Mouse (Mus musculus) neural tube, embryonic 14.5 days (tissue): ENCODE data around the gene Dennd2a. TPM values are rescaled to one million over a fixed set of nuclear protein-coding genes. Genes with fewer than 3 reads are reported as not detected.

Experiments used
- ATAC-seq: fragments of 200-750 bp; cut with Nextera tagmentation; 2 replicates; pipeline ENCODE4 v1.8.0; 2017; ENCODE audit warnings: low read depth, mild to moderate bottlenecking, moderate TSS enrichment, moderate library complexity
- H3K27ac ChIP-seq: fragments of 300-500 bp; sonication (generic); 2 replicates; pipeline ENCODE4 v1.5.1; 2014; ENCODE audit warnings: low read depth, mild to moderate bottlenecking, control low read depth, low read length, moderate library complexity, mixed read lengths
- H3K27me3 ChIP-seq: fragments of 300-500 bp; sonication (generic); 2 replicates; pipeline ENCODE4 v1.6.1; 2014; ENCODE audit warnings: low read length; ENCODE audit not compliant: control insufficient read depth, insufficient read depth
- H3K36me3 ChIP-seq: fragments of 300-500 bp; sonication (generic); 2 replicates; pipeline ENCODE4 v1.6.1; 2014; ENCODE audit warnings: low read length, mixed read lengths; ENCODE audit not compliant: control insufficient read depth, insufficient read depth
- H3K4me1 ChIP-seq: fragments of 300-500 bp; sonication (generic); 2 replicates; pipeline ENCODE4 v1.6.1; 2014; ENCODE audit warnings: low read length; ENCODE audit not compliant: control insufficient read depth, insufficient read depth
- H3K4me2 ChIP-seq: fragments of 300-500 bp; sonication (generic); 2 replicates; pipeline ENCODE4 v1.6.1; 2014; ENCODE audit warnings: mild to moderate bottlenecking, low read depth, low read length, control low read depth
- H3K4me3 ChIP-seq: fragments of 300-500 bp; sonication (generic); 2 replicates; pipeline ENCODE4 v1.5.1; 2014; ENCODE audit warnings: low read depth, low read length, control low read depth, mixed read lengths
- H3K9ac ChIP-seq: fragments of 300-500 bp; sonication (generic); replicated peaks from 2 replicates; pipeline ENCODE4 v1.6.1; 2014; ENCODE audit warnings: low read depth, mild to moderate bottlenecking, control low read depth, low read length, mixed read lengths
- H3K9me3 ChIP-seq: fragments of 300-500 bp; sonication (generic); 2 replicates; pipeline ENCODE4 v1.6.1; 2016; ENCODE audit warnings: low read length; ENCODE audit not compliant: control insufficient read depth
- WGBS: fragments of 180-500 bp; shearing (Covaris S2); extraction: QIAGEN DNeasy Blood & Tissue Kit; methylation state at CpG from one replicate; pipeline ENCODE4 v1.1.7; 2014; 5-methylcytosine and 5-hydroxymethylcytosine counted together
- polyA plus RNA-seq: library from polyadenylated mRNA; unstranded; fragments of >200 nt; fragmentation: Nextera tagmentation; extraction: Ambion mirVana; gene quantifications from 2 replicates; pipeline ENCODE4 v1.2.1, GENCODE M21; 2014

Dennd2a gene
- polyA plus RNA-seq, 1 experiment from 2014 or later: 20.1 TPM

- Histone ChIP-seq H3K27me3 (no peaks in the 10 kb centered on the region), H3K4me2 (no peak overlapping the region), H3K4me1 (peaks cover 35% of the 10 kb centered on the region), H3K27ac (peak overlapping the region; percentile 71), H3K4me3 (no peak overlapping the region), H3K36me3 (no peaks in the 10 kb centered on the region), H3K9me3 (no peaks in the 10 kb centered on the region), H3K9ac (no peak overlapping the region; the same call in 1 of the 2 replicates)
- no peak for ATAC-seq
- 23% methylated on average over 15 of the region's 15 CpGs for WGBS
These were observed 13.8 kb downstream of the Dennd2a start for GRCm38 (mm10) chr6:39543769-39544420.

GRCm38 (mm10) chr6:39542631-39543597, 14.8 kb downstream of the Dennd2a start:
- H3K9ac ChIP-seq: no peak overlapping the region; the same call in 1 of the 2 replicates

GRCm38 (mm10) chr6:39540563-39540962, 17.1 kb downstream of the Dennd2a start:
- H3K9ac ChIP-seq: no peak overlapping the region
- H3K4me3 ChIP-seq: no peak overlapping the region
- H3K36me3 ChIP-seq: no peaks in the 10 kb centered on the region
- no peaks in the 10 kb centered on the region for H3K9me3 ChIP-seq
- peak overlapping the region; percentile 50 for H3K27ac ChIP-seq
- H3K4me1 ChIP-seq: peaks cover 36% of the 10 kb centered on the region
- no peaks in the 10 kb centered on the region for H3K27me3 ChIP-seq
- 34% methylated on average over 2 of the region's 2 CpGs for WGBS
- no peak overlapping the region for H3K4me2 ChIP-seq
- ATAC-seq: no peak

More at GRCm38 (mm10) chr6:39542631-39543597, 14.8 kb downstream of the Dennd2a start:
- Histone ChIP-seq H3K27ac (peak overlapping the region; percentile 71), H3K9me3 (no peaks in the 10 kb centered on the region), H3K36me3 (no peaks in the 10 kb centered on the region), H3K4me2 (no peak overlapping the region), H3K27me3 (no peaks in the 10 kb centered on the region), H3K4me1 (peaks cover 36% of the 10 kb centered on the region), H3K4me3 (no peak overlapping the region)
- peak; percentile 81 for ATAC-seq
- WGBS: 20% methylated on average over 15 of the region's 15 CpGs

GRCm38 (mm10) chr6:39539679-39540155, 17.9 kb downstream of the Dennd2a start:
- peak; percentile 47; the same call in 1 of the 2 replicates for ATAC-seq
- Histone ChIP-seq H3K4me2 (peak overlapping the region; percentile 24; the same call in 1 of the 2 replicates), H3K27me3 (no peaks in the 10 kb centered on the region), H3K9me3 (no peaks in the 10 kb centered on the region), H3K9ac (0 out of 2 replicates have a peak overlapping the region, but pooled peaks have one; percentile 3), H3K4me1 (peaks cover 36% of the 10 kb centered on the region), H3K36me3 (no peaks in the 10 kb centered on the region), H3K4me3 (no peak overlapping the region), H3K27ac (peak overlapping the region; percentile 50)
- WGBS: 8% methylated on average over 7 of the region's 7 CpGs

GRCm38 (mm10) chr6:39538227-39538626, 19.4 kb downstream of the Dennd2a start:
- H3K27me3 ChIP-seq: no peaks in the 10 kb centered on the region
- peaks cover 25% of the 10 kb centered on the region for H3K4me1 ChIP-seq
- no peak overlapping the region for H3K4me3 ChIP-seq
- H3K9ac ChIP-seq: no peak overlapping the region
- H3K4me2 ChIP-seq: no peak overlapping the region
- no peaks in the 10 kb centered on the region for H3K9me3 ChIP-seq
- ATAC-seq: no peak
- 68% methylated on average over 8 of the region's 8 CpGs for WGBS
- no peaks in the 10 kb centered on the region for H3K36me3 ChIP-seq
- H3K27ac ChIP-seq: no peak overlapping the region

GRCm38 (mm10) chr6:39537276-39537675, 20.4 kb downstream of the Dennd2a start:
- 96% methylated on average over 5 of the region's 5 CpGs for WGBS
- Histone ChIP-seq H3K27ac (no peak overlapping the region), H3K27me3 (no peaks in the 10 kb centered on the region), H3K4me3 (no peak overlapping the region), H3K4me1 (peaks cover 16% of the 10 kb centered on the region), H3K9me3 (no peaks in the 10 kb centered on the region), H3K36me3 (no peaks in the 10 kb centered on the region), H3K9ac (no peak overlapping the region), H3K4me2 (no peak overlapping the region)
- no peak for ATAC-seq

GRCm38 (mm10) chr6:39536621-39537020, 21.0 kb downstream of the Dennd2a start:
- no peaks in the 10 kb centered on the region for H3K9me3 ChIP-seq
- ATAC-seq: no peak
- no peak overlapping the region for H3K9ac ChIP-seq
- no peak overlapping the region for H3K27ac ChIP-seq
- no peaks in the 10 kb centered on the region for H3K36me3 ChIP-seq
- no peak overlapping the region for H3K4me2 ChIP-seq
- 61% methylated on average over 1 of the region's 1 CpGs for WGBS
- no peaks in the 10 kb centered on the region for H3K27me3 ChIP-seq
- H3K4me3 ChIP-seq: no peak overlapping the region
- H3K4me1 ChIP-seq: peaks cover 16% of the 10 kb centered on the region

GRCm38 (mm10) chr6:39534944-39535343, 22.7 kb downstream of the Dennd2a start:
- no peak for ATAC-seq
- no peak overlapping the region for H3K4me2 ChIP-seq
- no peak overlapping the region for H3K4me3 ChIP-seq
- no peaks in the 10 kb centered on the region for H3K36me3 ChIP-seq
- H3K9ac ChIP-seq: no peak overlapping the region
- no peaks in the 10 kb centered on the region for H3K9me3 ChIP-seq
- H3K4me1 ChIP-seq: peaks cover 10% of the 10 kb centered on the region
- H3K27me3 ChIP-seq: no peaks in the 10 kb centered on the region
- H3K27ac ChIP-seq: no peak overlapping the region
